Mouse (Mus musculus): ENCODE measurements around the gene Kmt2e. TPM values are rescaled to one million over a fixed set of nuclear protein-coding genes. Genes with fewer than 3 reads are reported as not detected.

Kmt2e gene
- total RNA-seq, 2 experiments from 2014 or later = 101 to 102 TPM

GRCm38 (mm10) chr5:23412247-23412948, 21.8 kb upstream of the Kmt2e start:
- no peak overlapping the region for H3K4me3 ChIP-seq
- intact Hi-C loops (cut with DNase I) = no loop called here
- TF ChIP-seq CTCF (IDR thresholded peaks at IDR 0.05) = no peak
- H3K27ac ChIP-seq = peak overlapping the region; percentile 44
- DNase-seq (ENCODE audit: extremely low spot score in 1 of 2, low spot score in 2 of 2) = no peak

DNA sequence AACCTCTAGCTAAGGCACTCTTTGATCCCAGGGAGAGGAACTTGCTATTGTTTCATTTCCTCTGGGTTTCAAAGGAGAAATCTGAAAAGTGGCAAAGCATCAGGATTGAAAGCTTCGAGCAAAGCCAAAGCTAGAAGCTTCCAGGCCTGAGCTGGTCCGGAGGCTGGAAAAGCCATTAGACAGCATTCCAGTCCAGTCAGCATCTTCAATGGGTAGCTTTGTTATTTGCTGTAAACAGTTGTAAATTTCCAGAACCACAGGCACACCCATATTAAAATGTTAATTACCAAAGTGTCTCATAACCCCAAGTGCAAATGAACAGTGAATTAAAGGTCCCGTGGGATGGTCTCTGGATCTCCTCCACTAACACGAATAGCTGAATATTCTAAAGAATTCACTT, 21.2 kb upstream of the Kmt2e start:
- Histone ChIP-seq H3K4me3 (no peak overlapping the region), H3K27ac (peak overlapping the region; percentile 48; the same call in 1 of the 2 replicates)
- intact Hi-C loops (cut with DNase I) = no loop called here
- DNase-seq (ENCODE audit: extremely low spot score in 1 of 2, low spot score in 2 of 2) = no peak
- no peak for TF ChIP-seq CTCF (IDR thresholded peaks at IDR 0.05)

GRCm38 (mm10) chr5:23413575-23414470, 20.4 kb upstream of the Kmt2e start:
- no peak for DNase-seq (ENCODE audit: extremely low spot score in 1 of 2, low spot score in 2 of 2)
- intact Hi-C loops (cut with DNase I) = no loop called here
- no peak overlapping the region for H3K4me3 ChIP-seq
- TF ChIP-seq CTCF (IDR thresholded peaks at IDR 0.05) = no peak
- peak overlapping the region; percentile 48 for H3K27ac ChIP-seq

GRCm38 (mm10) chr5:23414490-23415126, 19.6 kb upstream of the Kmt2e start:
- no peak for TF ChIP-seq CTCF (IDR thresholded peaks at IDR 0.05)
- intact Hi-C loops (cut with DNase I) = no loop called here
- Histone ChIP-seq H3K27ac (peak overlapping the region; percentile 38; the same call in 1 of the 2 replicates), H3K4me3 (no peak overlapping the region)
- no peak for DNase-seq (ENCODE audit: extremely low spot score in 1 of 2, low spot score in 2 of 2)

DNA sequence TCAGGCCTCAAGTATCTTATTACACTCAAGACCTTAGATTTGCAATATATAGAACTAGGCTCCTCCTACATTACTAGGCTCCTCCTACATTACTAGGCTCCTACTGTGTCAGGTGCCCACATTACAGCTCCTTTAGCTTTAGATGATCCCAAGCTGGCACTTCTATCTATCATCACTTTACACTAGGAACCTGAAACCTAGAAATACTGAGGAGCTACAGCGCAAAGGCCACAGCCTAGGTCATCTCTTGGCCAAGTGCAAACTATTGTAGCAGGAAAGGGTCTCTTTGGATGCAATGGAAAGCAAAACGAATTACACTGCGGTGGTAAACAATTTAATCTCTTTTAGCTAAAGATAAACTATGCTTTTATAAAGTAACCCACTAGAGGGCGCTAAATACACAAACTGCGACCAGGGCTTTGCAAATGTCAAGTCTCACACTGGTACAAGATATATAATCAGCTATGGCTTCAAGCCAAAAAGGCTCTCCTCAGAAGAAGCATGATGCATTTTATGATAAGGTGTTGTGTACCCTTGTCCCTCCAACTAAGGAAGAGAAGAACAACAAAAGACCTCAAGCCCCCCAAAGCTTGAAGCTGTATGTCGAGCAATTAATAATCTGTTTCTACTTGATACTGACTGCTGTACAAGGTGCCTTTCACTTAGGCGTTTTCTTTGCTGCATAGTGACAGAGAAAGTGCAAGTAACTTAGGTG, 18.5 kb upstream of the Kmt2e start:
- intact Hi-C loops (cut with DNase I) = no loop called here
- DNase-seq (ENCODE audit: extremely low spot score in 1 of 2, low spot score in 2 of 2) = no peak
- Histone ChIP-seq H3K4me3 (peak overlapping the region; percentile 62), H3K27ac (peak overlapping the region; percentile 54)
- TF ChIP-seq CTCF (IDR thresholded peaks at IDR 0.05) = peak; percentile 86

- DNase-seq (ENCODE audit: extremely low spot score in 1 of 2, low spot score in 2 of 2) = no peak
- TF ChIP-seq CTCF (IDR thresholded peaks at IDR 0.05) = no peak
- intact Hi-C loops (cut with DNase I) = no loop called here
- peak overlapping the region; percentile 54 for H3K27ac ChIP-seq
- H3K4me3 ChIP-seq = peak overlapping the region; percentile 62
These were observed 18.0 kb upstream of the Kmt2e start for GRCm38 (mm10) chr5:23416286-23416643.

GRCm38 (mm10) chr5:23417716-23418115, 16.5 kb upstream of the Kmt2e start:
- no peak for TF ChIP-seq CTCF (IDR thresholded peaks at IDR 0.05)
- intact Hi-C loops (cut with DNase I) = loop anchor here (1.0 kb wide), 1 partner anchor 15 kb away; no protein-coding TSS in a partner anchor
- Histone ChIP-seq H3K4me3 (peak overlapping the region; percentile 62), H3K27ac (peak overlapping the region; percentile 96)
- no peak for DNase-seq (ENCODE audit: extremely low spot score in 1 of 2, low spot score in 2 of 2)

GRCm38 (mm10) chr5:23418147-23418781, 16.0 kb upstream of the Kmt2e start:
- intact Hi-C loops (cut with DNase I) = loop anchor here (1.0 kb wide), 1 partner anchor 14 kb away; no protein-coding TSS in a partner anchor
- Histone ChIP-seq H3K4me3 (peak overlapping the region; percentile 62), H3K27ac (peak overlapping the region; percentile 96)
- TF ChIP-seq CTCF (IDR thresholded peaks at IDR 0.05) = no peak
- DNase-seq (ENCODE audit: extremely low spot score in 1 of 2, low spot score in 2 of 2) = peak; percentile 79 to 83

DNA sequence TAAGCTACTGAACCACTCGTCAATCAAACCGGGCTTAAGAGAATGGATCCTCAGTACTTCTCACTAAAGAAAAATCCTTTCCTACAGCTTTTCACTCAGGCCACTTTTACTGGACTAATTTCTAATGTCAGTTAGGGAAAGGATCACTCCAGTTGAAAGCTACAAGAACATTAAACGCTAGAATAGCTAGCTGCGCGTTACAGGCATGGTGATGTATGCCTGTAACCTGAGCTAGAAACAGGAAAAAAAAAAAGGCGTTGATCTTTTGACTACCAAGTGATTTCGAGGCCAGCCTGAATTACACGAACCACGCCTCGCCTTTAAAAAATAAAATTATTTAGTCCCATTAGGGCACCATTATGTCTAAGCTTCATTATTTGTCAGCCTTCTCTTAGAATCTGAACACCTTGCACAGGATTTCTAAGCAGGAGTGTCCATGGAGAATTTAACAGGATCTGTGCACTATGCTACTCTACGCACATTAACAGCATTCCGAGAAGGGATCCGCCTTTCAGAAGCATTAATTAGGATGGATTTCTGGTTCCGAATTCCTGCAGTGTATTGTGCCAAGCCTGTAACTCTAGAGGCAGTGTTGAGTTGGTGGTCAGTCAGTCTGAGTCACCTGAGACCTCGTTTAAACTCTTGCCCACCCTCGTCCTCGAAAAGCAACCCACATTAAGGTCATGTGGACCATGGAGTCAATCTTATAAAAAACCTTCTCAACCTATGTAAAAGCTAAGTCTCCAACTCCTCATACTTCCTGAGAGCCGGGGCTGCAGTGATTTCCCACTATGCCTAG, 15.2 kb upstream of the Kmt2e start:
- no peak for DNase-seq (ENCODE audit: extremely low spot score in 1 of 2, low spot score in 2 of 2)

GRCm38 (mm10) chr5:23419616-23420170, 14.5 kb upstream of the Kmt2e start:
- intact Hi-C loops (cut with DNase I) = no loop called here
- H3K27ac ChIP-seq = peak overlapping the region; percentile 24; the same call in 1 of the 2 replicates
- H3K4me3 ChIP-seq = no peak overlapping the region
- no peak for DNase-seq (ENCODE audit: extremely low spot score in 1 of 2, low spot score in 2 of 2)
- TF ChIP-seq CTCF (IDR thresholded peaks at IDR 0.05) = no peak

More for the DNA sequence above, 15.2 kb upstream of the Kmt2e start:
- intact Hi-C loops (cut with DNase I) = loop anchor here (1.0 kb wide), 1 partner anchor 13 kb away; no protein-coding TSS in a partner anchor
- H3K4me3 ChIP-seq = peak overlapping the region; percentile 62
- H3K27ac ChIP-seq = peak overlapping the region; percentile 96
- no peak; the same call in 1 of the 2 replicates for TF ChIP-seq CTCF (IDR thresholded peaks at IDR 0.05)

Data from left cerebral cortex, adult 2 months (tissue).